Mouse (Mus musculus): ENCODE data around the gene B3gnt6.

Gene B3gnt6

GRCm38 (mm10) chr7:98149802-98150201 lies 49.5 kb downstream of the B3gnt6 start:
- DNase-seq (ENCODE audit: low spot score in 2 of 2) = no peak

GRCm38 (mm10) chr7:98148721-98149407 lies 50.4 kb downstream of the B3gnt6 start:
- no peak for DNase-seq (ENCODE audit: low spot score in 2 of 2)

DNA sequence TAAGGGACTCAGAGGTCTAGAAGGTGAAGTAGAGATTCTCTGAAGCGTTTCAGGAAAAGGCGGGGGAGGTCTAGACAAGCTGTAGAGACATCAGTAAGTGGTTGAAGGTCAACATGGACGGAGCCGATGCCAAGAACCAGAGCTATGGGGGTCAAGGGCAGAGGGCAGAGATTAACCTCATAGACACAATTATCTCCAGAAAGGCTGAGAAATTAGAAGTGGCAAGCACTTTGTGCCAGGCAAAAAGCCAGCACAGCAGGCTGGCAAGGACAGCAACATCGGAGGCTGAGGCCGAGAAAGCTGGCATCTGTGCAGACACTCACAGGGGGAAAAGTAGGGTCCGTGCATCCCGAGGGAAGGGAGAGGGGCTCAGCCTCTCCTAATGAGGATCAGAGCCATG lies 51.5 kb downstream of the B3gnt6 start:
- DNase-seq (ENCODE audit: low spot score in 2 of 2) = no peak

DNA sequence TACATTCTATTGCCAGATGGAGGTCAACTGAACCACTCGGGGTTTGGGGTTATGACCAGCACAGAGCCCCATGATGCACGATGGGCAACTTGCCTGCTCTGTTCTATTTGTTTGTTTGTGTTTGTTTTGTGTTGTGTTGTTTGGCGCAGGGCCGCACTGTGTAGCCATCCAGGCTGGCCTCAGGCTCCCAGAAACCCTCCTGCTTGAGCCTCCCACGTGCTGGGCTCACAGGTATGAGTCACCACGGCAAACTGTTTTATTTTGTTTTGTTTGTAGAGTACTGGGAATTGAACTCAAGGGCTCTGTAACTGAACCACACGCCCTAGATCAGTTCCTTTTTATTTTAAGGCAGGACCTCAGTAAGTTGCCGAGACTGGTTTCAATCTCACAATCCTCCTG lies 52.8 kb downstream of the B3gnt6 start:
- DNase-seq (ENCODE audit: low spot score in 2 of 2) = no peak

DNA sequence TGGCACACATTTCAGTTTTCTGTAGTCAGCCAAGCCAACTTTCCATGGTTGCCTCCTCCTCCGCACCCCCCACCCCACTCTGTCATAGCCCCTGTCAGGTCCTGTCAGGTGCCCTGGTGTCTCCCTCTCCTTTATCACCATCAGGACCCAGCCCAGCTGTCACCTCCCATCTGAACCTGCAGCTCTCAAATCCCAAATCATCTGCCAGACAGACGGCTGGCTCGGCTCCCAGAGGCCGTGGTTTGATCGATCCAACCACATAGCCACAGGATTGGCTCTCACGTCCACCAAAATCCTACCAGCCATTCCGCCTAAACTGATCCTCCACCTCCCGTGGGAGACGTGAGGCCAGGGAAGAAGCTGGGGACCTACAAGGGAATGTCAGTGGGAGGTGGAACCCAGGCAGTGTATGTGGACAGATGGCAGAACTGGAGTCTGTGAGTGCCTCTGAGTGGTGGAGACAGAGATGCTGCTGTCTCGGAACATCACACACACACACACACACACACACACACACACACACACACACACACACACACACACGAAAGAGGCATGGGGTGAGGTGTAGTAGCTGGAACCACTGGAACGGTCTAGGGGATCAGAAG lies 53.3 kb downstream of the B3gnt6 start:
- DNase-seq (ENCODE audit: low spot score in 2 of 2) = no peak

DNA sequence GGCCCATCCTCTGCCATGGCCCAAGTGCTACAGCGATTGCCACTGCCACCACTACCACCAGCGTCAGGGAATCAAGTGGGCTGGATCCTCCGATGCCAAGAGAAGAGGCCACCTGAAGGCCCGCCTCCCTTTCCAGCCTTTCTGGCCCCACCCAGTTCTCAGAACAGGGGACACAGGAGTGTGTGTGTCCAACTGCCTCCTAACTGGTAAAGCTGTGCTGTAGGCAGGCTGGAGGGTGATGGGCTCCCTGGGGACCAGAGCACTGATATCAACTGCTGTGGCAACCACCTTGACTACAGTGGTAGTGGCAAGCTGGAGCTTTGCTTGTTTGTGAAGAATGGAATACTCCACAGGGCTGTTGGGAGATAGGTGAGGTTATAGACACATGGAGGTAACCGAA lies 53.9 kb downstream of the B3gnt6 start, which contains the start of gene Omp:
Gene Omp (minus strand): TSS at position 101 of the 400 bp plus-strand sequence.
- no peak for DNase-seq (ENCODE audit: low spot score in 2 of 2)

GRCm38 (mm10) chr7:98142648-98143047 lies 56.6 kb downstream of the B3gnt6 start:
- DNase-seq (ENCODE audit: low spot score in 2 of 2) = no peak

Measured in spleen, postnatal 4 days (tissue).